Mouse (Mus musculus): ENCODE measurements around the gene Dis3l2.

GRCm38 (mm10) chr1:87050072-87050471 lies 346.5 kb downstream of the Dis3l2 start:
- TF ChIP-seq CTCF (conservative IDR thresholded peaks at IDR 0.05 in 1 of 2, IDR thresholded peaks at IDR 0.05 in 1 of 2; ENCODE audit: low read depth in 2 of 2, low read length in 2 of 2) (no peak), POLR2A (IDR thresholded peaks at IDR 0.05; ENCODE audit: low read depth, low read length) (no peak), ETS1 (conservative IDR thresholded peaks at IDR 0.05; ENCODE audit: low read depth, low read length) (no peak), GABPA (IDR thresholded peaks at IDR 0.05; ENCODE audit: insufficient replicate concordance, low read depth, low read length) (no peak), USF1 (IDR thresholded peaks at IDR 0.05; ENCODE audit: low read depth, low read length) (no peak), CHD1 (IDR thresholded peaks at IDR 0.05; ENCODE audit: low read depth, low read length) (no peak), TCF12 (IDR thresholded peaks at IDR 0.05; ENCODE audit: low read depth, low read length) (no peak), KAT2A (IDR thresholded peaks at IDR 0.05; ENCODE audit: insufficient replicate concordance, low read length) (no peak), SMC3 (IDR thresholded peaks at IDR 0.05; ENCODE audit: low read depth, low read length) (no peak), EP300 (IDR thresholded peaks at IDR 0.05; ENCODE audit: low read length) (no peak), MYC (IDR thresholded peaks at IDR 0.05; ENCODE audit: low read depth, low read length) (no peak), TBP (conservative IDR thresholded peaks at IDR 0.05; ENCODE audit: low read depth, low read length) (no peak), HCFC1 (IDR thresholded peaks at IDR 0.05; ENCODE audit: low read depth, low read length) (no peak)

Measured in CH12.LX (cell line).